Mouse (Mus musculus) kidney, adult 2 months (tissue): ENCODE measurements around the gene Fam71f1.

Experiments used
- CTCF ChIP-seq: fragments of 200-500 bp; conservative IDR thresholded peaks from 2 replicates; pipeline ENCODE4 v1.5.1; 2011; ENCODE audit warnings: low read depth, mild to moderate bottlenecking, control low read depth, low read length, moderate library complexity, mixed read lengths; ENCODE audit not compliant: insufficient read depth, insufficient read length
- POLR2A ChIP-seq: fragments of 200-500 bp; IDR thresholded peaks from one replicate; pipeline ENCODE4 v1.6.1; 2011; ENCODE audit warnings: low read depth, low read length, control low read depth

DNA sequence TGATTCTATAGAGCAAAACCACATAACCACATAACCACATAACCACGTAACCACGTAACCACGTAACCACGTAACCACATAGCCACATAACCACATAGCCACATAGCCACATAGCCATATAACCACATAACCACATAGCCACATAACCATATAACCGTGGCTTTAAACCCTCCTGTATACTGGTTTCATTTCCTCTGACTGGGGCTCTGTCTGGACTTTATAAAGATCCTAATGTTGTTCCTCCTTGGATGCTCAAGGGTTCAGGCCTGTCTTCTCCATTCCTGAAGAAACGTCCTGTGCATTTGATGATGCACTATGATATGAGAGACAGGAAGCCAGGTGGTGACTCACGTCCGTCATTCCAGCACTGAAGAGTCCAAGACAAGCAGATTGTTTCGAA lies 8.0 kb downstream of the Fam71f1 start:
- TF ChIP-seq CTCF (no peak), POLR2A (no peak)
